Mouse (Mus musculus) heart, postnatal 14 days (tissue): Measurements from ENCODE around the gene Rab40c. TPM values are rescaled to one million over a fixed set of nuclear protein-coding genes. Genes with fewer than 3 reads are reported as not detected.
A peak's percentile ranks its signal among the peaks of the same experiment; 100 is the strongest.
"Not testable (repeated sequence)": the region's sequence is repeated elsewhere in the genome, so short reads cannot be mapped to it uniquely, and the experiment has no call there.

Experiments used
- DNase-seq, 2 experiments: peaks; one replicate each; pipeline ENCODE4 v3.0.0; 2021 to 2022
- intact Hi-C: fragments of 180-260 bp; cut with DNase I; formaldehyde crosslinking; loops from one replicate; pipeline ENCODE4 v1.15.1; 2025
- total RNA-seq, 2 experiments: library from RNA; stranded (reverse); gene quantifications; 2 replicates each; pipeline ENCODE4 v1.2.3; 2021

Gene Rab40c
- total RNA-seq, 2 experiments from 2014 or later: 14.4 to 20.0 TPM

DNA sequence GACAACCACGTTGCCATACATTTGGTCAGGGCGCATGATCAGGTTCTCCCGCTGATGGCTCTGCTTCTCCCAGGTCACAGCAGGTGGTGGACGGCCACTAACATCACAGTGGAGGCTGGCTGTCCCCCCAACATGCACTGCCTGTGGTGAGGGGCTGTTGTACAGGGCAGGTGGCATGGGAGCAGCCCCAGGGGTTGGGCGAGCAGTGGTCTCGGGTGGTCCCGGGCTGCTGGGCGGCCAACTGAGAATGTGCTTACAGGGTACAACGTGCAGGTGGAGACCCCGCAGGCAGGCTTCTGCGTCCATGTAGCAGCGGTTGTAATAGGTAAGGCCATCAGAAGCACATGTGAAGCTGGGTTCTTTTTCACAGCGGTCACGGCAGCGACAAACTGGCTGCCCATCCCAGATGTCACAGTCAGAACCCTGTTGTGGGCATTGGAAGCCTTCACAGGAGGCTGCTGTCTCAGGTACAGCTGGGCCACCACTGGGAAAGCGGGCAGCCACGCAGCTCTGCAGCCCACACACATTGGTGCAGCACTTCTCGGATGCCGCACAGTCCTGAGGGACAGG, 40.8 kb downstream of the Rab40c start:
- intact Hi-C loops: no loop called here
- no peak for DNase-seq

DNA sequence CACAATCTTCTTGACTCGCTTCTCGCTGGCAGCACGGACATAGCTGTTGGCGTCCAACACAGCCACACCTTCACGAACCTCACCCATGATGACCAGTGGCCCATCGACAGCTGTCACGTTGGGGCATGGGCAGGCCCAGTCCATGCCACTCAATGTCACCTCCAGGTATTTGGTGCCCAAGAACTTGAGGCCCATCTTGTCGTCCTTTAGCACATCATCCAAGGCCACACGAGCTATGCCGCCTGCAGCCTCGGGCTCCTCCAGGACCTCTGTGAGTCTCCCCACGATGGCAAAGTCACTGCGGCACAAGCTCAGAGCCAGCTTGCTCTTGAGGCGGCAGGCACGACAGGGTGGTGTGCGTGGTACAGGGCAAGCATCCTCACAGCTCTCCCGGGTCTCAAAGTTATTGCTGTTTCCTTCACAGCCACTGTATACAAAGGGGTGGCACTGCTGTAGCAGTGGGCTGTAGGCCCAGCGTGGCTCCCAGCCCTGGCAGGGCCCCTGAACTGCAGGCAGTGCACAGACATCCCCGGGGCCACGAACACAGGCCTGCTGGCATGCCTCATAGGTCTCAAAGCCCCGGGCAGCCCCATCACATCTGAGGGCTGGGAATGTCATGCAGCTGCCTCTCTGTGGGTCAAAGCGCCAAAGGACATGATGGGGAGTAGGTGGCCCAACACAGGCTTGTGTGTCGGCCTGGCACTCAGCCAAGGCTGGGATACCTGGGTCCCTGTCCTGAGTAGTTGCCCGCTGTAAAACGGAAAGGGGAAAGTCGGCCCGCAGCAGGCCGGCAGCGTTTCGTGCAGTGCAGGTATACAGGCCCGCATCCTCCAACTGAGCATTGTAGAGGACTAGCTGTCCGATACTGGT, 41.6 kb downstream of the Rab40c start:
- DNase-seq: no peak
- intact Hi-C loops: no loop called here

DNA sequence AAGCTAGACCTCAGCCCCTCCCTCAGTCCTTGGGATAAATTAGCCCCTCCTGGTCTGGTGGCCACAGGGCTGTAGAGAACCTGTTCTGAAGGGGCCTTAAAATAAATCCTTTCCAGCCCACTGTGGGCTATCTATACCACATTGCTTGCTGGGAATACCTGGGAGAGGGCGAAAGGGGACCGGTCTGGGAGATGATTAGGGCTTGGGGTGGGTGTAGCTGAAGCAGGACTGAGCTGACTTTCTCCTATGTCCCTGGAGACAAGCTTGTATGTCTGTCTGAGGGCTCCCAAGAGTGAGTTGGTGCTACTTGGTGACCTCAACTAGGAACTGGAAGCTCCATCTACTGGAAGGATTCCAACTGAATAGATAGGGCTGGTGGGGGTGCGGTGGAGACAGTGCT, 42.5 kb downstream of the Rab40c start:
- intact Hi-C loops: no loop called here
- no peak for DNase-seq

DNA sequence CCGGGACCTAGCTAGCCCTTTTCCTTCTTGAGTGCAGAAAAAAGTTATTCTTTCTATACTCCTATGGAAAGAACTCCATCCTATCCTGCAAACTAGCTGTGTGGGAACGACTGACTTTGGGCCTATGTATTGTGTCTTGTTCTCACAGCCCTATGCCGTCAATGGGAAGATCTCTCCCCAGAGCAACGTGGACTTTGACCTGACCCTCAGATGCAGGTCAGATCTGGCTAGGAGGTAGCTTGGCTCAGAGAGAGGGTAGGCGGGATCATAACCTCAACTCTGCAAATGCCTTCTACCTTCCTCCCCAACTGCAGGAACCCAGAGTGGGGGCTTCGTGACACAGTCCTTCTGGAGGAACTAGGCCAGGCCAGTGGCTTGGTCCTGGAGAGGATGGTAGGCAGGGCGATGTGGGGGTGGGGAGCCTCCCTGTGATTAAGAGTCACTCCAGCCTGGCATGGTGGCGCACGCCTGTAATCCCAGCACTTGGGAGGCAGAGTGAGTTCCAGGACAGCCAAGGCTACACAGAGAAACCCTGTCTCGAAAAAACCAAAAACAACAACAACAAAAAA, 43.1 kb downstream of the Rab40c start:
- no peak for DNase-seq
- intact Hi-C loops: no loop called here

DNA sequence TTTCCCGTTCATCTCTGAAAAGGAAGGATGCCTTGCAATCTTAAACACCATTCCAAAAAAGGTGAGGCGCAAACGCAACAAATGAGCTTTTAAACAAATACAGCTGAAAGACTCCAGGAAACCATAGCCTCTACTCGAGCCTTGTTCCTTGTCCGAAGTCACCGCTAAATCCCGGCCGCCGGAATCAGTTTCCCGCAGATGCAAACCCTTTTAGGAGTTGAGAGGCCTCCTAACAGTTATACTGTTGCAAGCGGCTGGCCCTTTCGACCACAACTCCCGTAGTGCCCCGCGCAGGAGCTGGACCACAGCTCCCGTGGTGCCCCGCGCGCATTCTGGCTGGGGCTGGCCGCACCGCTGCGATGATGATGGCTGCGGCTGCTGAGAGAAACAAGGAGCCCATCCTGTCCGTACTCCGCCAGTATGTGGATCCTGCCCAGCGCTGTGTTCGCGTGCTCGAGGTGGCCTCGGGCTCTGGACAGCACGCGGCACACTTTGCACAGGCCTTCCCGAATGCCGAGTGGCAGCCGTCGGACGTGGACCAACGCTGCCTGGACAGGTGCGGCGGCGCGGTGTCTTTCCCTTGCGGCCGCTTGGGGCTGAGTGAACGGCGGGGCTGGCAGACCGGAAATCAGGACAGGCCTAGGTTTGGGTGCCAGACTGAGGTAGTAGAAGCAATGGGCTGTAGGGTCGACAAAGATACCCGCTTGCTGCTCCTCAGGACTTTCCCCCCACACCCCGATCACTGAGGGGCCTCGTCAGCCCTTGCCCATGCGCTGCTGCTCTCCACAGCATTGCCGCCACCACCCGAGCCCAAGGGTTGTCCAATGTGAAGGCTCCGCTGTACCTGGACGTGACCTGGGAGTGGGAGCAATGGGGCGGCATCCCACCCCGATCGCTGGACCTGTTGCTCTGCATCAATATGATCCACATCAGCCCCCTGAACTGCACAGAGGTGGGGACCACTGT, 44.1 kb downstream of the Rab40c start:
- intact Hi-C loops: no loop called here
- peak; percentile 88 to 91 for DNase-seq

DNA sequence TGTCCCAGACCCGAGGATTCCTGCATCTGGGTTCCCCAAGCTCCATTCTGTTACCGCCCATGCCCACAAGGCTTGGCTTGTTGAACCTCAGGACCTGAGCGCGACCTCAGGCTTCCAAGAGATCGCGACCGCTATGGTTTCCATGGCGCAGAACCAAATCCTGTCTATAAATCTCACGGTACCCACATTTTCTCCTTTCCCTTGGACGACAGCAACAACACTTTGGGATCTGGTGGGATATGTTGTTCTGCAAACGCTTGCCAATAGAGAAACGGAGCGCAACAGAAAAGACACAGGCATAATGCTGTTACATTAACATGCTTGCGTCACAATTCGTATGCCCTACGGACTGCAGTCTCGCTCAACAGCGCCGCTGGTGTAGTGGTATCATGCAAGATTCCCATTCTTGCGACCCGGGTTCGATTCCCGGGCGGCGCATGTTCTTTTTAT, 44.8 kb downstream of the Rab40c start, which contains the start of gene Mettl26:
Gene Mettl26, plus strand, starts transcription at position 354 of the 450 bp plus-strand sequence.
- intact Hi-C loops: no loop called here
- DNase-seq: peak; percentile 91 to 96

DNA sequence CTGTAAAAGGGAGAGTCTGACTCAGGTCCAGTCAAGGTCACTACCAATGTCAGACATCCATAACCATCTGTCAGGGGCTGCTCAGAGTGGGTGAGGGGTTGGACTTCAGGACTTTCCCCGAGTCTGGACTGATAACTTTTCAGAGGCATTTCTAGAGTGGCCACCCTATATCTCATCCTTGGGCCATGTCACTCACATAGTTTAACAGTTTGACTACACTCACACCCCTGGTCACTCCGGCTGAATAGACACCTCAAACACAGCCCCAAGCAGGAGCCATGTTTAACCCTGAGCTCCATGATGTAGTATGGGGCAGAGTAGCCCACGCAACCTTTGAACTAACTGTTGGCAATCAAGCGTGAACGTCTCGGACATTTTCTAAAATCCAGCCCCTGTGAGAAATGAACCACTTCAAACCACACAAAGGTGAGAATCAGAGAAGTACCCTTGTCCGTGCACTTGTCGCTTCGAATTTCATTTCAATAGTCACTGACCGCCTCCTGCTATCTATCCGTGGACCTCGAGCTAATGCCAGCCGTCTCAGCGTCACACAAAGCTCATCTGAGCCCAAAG, 45.3 kb downstream of the Rab40c start:
- DNase-seq: no peak
- intact Hi-C loops: no loop called here

DNA sequence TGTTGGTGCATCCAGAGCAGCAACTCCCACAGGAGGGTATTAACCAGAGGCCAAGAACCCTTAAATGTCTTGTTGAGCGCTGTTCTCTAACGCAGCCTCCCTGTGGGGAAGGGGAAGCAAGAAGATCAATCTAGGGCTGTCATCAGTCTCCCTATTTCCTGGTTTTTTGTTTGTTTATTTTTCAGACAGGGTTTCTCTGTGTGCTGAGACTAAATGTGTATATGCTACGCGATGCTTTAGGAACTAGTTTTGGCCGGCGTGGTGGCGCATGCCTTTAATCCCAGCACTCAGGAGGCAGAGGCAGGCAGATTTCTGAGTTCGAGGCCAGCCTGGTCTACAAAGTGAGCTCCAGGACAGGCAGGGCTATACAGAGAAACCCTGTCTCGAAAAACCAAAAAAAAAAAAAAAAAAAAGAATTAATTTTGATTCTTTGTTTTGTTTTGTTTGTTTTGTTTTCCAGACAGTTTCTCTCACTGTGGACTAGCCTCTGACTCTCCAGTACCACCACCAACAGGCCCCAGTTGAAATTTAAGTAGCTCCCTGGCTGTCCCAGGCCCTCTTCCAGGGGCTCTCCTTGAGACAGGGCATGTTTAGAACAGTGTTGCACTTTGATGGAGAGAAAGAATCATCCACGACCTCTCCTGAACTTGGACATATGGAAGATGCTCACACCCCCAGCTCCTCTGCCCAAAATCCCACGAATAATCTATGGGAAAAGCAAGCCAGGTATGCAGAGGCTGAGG, 46.0 kb downstream of the Rab40c start:
- intact Hi-C loops: no loop called here

DNA sequence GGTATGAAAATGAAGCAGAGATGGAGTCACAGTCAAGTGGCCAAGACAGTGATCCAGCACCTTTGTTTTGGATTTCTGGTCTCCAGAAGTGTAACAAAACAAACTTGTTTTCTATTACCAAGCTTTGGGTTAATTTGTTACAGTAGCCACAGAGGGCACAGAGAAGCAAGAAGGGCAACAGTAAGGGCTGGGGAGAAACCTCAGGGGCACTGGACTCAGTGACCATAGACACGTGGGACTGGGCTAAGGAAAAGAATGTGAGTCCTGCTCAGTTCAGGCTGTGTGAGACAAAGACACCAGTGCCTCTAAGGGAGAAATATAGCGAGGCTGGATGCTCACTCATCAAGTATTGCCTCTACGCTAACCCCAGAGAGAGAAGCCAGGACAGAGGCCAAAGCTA, 46.9 kb downstream of the Rab40c start:
- DNase-seq: no peak
- intact Hi-C loops: no loop called here

More for the DNA sequence above, 46.0 kb downstream of the Rab40c start:
- no peak for DNase-seq

DNA sequence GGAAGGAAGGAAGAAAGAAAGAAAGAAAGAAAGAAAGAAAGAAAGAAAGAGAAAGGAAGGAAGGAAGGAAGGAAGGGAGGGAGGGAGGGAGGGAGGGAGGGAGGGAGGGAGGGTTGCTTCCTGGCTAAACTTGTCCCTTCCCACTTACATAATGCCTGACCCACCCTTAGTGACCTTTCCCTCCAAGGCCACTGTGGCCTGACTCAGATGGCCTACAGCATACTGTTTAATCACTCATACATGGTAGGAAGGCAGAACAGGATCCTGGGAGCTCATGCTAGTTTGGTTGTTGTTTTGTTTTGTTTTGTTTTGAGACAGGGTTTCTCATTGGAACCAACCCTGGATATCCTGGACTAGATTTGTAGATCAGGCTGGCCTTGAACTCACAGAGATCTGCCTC, 48.0 kb downstream of the Rab40c start:
- intact Hi-C loops, DNase-seq: not testable (repeated sequence)

DNA sequence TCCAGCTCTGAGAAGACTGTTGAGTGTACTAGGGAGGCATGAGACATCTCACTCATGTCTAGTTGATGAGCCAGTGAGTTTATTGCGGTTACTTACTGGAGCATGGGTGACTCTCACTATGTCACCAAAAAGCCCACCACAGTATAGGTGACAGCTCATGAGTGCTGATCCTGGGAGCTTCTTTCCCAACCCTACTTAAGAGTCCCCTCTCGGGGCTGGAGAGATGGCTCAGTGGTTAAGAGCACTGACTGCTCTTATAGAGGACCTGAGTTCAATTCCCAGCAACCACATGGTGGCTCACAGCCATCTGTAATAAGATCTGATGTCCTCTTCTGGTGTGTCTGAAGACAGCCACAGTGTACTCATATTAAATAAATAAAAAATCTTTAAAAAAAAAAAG, 49.6 kb downstream of the Rab40c start:
- intact Hi-C loops: loop anchor here (5.0 kb wide), 1 partner anchor 98 kb away; the partner anchor contains the start of gene Narfl
- DNase-seq: no peak

DNA sequence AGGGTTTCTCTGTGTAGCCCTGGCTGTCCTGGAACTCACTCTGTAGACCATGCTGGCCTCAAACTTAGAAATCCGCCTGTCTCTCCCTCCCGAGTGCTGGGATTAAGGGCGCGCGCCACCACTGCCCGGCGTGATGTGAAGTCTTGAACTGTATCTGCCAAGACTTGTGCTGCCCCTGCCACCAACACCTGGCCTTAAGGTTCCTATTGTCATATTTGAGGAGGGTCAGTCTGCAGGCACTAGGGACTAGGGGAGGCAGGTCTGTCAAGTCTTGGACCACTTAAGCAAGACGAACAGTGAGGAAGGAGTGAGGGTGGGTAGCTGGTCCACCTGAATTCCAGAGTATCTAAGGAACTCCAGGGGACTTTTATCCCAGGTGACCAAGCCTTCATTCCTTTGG, 50.0 kb downstream of the Rab40c start:
- intact Hi-C loops: loop anchor here (5.0 kb wide), 1 partner anchor 97 kb away; the partner anchor contains the start of gene Narfl
- DNase-seq: no peak

DNA sequence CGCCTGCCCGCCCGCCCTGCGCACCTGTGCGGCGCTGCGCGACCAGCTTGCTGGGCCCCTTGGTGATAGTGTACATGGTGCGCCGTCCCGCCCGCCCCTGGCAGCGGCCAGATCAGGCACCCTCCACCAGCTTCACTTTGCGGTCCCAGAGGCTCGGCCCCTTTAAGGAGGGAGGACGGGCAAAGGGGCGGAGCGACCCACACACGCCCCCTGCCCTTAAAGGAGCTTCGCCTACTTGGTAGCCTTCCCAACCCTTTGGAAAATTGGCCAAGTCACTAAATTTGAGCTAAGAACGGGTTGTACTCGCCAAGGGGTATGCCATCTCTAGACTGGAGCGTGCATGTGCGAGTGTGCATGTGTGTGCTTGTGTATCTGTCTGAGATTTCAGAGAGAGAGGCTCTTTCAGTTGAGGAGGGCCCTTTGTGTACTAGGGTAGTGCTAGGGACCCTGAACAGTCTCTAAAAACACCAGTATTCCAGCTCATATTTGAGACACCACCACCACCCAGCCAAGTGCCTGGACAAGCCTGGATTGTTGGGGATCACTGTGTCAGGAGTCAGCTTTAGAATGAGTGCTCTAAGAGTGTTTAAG, 50.8 kb downstream of the Rab40c start, which contains the start of gene Mcrip2:
Gene Mcrip2, minus strand, starts transcription at position 164 of the 591 bp plus-strand sequence.
- intact Hi-C loops: loop anchor here (5.0 kb wide), 1 partner anchor 96 kb away; the partner anchor contains the start of gene Narfl
- DNase-seq: peak; percentile 83 to 86

DNA sequence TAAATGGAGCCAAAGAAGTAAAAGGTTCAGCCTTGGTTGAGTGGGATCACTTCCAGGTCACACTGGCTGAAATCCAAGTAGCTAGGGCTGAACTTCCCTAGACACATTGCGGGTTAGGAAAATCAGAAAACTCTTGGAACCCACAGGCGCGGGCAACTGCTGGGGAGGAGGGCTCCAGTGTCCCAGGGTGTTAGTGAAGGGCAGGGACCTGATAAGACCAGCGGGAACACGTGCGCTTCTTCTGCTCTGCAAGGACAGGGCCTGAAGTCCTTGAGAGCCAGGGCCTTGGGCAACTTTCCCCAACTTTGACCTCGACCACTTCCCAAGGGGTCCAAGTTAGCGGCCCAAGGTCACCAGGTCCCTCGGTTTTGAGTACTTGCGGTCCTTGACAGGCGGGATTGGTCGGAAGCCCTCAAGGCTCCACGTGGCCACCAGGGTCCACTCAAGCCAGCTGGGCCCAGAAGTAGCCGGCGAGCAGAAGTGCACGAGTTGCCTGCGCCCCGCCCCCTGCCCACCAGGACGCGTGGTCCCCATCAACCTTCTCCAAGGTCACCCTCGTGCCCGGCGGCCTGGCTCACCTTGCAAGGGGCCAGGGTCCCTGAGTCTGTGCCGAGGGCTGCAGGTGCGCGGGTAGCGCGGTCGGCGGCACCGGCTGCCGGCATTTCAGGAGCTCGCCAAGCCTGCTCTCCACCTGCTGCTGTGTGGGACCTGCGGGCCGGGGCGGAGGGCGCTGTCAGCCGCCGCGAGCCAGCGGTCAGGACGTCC, 51.5 kb downstream of the Rab40c start:
- intact Hi-C loops: loop anchor here (2.0 to 5.0 kb wide), 2 partner anchors 23 to 96 kb away; partner anchors contain the start of genes Narfl and Rhot2

DNA sequence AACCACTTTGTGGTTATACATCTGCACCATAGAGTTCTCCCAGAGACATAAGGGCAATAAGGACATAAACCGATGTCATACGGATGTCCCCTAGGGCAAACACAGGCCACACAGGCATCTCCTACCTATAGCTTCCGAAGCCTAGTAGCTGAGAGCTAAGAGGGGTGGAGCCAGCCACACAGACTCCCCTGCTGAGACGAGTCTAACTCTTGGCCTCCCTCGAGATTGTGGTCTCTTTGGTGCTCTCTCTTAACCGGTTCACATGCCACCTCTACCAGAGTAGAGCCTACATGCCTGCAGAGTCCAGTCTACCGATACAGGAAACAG, 52.1 kb downstream of the Rab40c start:
- DNase-seq: no peak
- intact Hi-C loops: loop anchor here (2.0 to 5.0 kb wide), 2 partner anchors 23 to 95 kb away; partner anchors contain the start of genes Narfl and Rhot2

More for the DNA sequence above, 51.5 kb downstream of the Rab40c start:
- peak; percentile 55 to 73 for DNase-seq

DNA sequence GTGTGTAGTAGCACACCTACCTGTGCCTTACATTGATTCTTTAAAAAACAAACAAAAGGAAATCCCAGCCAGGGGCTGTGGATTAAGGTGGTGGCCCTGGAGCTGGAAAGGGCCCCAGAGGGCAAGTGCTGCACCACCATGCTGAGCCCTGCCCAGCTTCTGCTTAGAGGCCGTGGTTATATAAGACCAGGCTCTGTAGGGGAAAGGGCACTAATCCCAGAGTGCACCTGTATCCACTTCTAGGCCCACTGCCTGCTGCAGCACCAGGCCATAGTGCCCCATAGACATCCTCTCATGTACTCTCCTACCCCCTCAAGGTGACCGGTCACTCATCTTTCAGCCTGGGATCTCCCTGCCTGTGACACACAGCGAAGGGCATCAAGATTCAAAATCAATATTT, 53.4 kb downstream of the Rab40c start:
- DNase-seq: no peak
- intact Hi-C loops: loop anchor here (2.0 to 5.0 kb wide), 2 partner anchors 21 to 94 kb away; partner anchors contain the start of genes Narfl and Rhot2

DNA sequence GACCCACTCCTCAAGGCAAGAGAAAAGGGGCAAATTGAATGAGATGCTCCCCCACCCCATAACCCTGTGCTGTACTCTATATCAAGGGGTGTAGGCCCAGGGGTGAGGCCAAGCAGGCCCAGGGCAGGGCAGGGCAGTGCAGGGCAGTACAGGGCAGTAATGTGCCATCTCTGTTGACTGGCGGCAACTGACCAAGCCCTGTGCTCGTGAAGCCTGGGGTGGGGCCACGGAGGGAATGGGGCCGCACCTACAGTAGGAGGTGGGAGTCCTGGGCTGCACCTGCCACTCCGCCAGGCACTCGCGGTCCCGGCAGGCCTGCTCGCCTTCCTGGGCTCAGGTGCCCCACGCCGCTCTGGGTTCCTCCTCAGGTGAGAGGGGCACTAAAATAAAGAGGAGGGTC, 54.2 kb downstream of the Rab40c start:
- intact Hi-C loops: loop anchor here (5.0 kb wide), 1 partner anchor 93 kb away; the partner anchor contains the start of gene Narfl
- no peak for DNase-seq

DNA sequence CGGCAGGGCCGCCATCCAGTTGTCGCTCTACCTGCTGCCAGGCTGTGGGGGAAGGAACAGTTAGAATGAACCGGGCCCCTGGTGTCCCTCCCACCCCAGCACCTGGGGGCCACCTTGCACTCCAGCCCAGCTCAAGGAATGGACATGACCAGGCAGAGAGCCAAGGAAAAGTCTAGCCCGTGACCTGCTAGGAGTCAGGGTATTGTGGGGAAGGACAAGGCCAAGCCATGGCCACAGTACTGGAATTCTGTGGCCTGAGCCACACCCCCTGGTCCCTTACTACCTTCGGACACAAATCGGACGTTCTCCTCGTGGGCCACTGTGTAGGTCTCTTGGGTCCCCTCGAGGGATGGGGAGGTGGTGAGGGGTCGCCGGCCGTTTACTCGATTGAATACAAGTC, 55.2 kb downstream of the Rab40c start:
- intact Hi-C loops: no loop called here
- DNase-seq: no peak
